Mouse (Mus musculus): ENCODE results near the gene Cdkn2aipnl.

The Cdkn2aipnl gene

DNA sequence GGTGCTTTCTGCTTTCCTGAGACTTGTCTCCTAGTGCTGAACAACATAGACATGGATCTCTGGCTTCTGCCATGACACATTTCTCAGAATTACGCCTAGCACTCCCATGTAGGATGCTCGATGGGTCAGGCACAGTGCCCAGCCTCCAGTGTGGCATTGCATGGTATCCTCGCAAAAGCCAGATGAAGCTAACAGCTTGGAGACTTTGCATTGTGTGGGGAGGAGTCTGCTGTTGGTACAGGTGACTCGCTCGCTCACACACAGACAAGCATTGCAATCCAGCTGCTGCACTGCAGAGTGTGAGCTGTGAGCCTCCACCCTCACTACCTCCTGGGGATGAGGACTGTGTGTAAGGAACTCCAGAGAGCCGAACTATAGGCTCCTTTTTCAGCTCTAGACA is 21.3 kb upstream of the Cdkn2aipnl start:
- in situ Hi-C loops (cut with MboI): no loop called here

DNA sequence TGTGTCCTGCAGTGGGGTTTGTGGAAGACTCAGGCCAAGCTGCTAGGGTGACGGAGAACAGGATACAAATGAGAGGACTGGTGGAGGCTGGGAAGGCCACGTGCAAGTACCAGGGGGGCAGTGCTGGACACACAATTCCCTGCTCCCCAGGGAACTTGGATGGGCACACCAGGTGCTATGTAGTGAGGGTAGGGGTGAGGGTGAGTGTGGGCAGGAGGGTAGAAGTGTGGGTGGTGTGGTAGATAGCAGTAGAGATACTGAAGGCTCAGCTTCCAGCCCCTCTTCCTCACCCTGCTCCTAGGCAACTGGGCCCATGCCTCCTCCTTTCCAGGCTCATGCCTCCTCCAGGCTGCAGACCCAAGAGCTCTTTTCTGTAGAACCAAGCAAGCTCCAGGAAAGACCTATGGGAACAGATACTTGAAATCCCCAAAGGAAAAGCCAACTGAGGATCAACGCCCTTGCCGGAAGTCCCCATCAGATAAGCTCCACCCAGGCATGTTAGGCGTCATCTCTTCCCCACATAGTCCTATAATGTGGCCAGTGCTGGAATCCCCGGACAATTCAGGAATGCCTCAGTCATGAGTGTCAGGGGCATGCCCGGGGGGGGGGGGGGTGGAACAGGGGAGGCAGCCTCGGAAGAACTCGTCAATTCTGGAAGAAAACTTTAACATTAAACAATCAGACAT is 18.2 kb upstream of the Cdkn2aipnl start:
- in situ Hi-C loops (cut with MboI): no loop called here

DNA sequence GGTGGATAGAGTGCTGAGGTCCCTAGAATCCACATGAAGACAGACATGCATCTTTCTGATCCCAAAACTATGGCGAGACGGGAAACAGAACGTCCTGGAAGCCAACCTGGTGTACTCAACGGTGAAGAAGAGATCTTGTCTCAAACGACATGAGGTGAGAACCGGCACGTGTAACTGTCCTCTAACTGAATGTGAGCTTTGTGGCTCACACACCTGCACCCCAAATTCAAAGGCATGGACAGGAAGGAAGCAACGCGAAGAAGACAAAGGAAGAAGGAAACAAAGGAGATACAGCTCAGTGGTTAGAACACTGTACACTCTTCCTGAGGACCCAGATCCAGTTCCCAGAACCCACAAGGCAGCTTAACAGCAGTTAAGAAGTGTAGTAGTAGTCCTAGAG is 17.5 kb upstream of the Cdkn2aipnl start:
- in situ Hi-C loops (cut with MboI): no loop called here

DNA sequence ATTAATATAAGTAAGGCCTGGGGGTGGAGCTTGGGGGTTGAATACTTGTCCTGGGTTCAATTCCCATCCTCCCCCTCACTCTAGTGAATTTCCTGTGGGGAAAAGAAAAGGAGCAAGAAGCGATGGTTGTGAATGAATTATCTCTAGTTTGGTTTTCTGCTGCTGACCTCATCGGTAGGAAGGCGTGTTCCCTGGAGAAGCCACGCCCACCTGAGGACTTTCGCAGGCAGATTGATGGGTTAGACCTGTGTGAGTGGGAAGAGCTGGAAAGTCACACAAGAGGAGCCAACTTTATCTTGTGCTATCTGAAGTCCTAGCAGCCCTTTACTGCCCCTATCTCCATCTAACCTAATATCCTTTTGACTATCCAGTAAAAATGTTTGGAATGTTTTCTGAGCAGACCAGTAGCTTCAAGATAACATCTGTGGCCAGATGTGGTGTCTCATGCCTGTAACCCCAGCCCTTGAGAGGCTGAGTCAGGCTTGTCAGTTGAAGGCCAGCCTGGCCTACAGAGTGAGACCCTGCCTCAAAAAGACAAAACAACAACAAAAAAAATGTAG is 15.5 kb upstream of the Cdkn2aipnl start:
- in situ Hi-C loops (cut with MboI): no loop called here

DNA sequence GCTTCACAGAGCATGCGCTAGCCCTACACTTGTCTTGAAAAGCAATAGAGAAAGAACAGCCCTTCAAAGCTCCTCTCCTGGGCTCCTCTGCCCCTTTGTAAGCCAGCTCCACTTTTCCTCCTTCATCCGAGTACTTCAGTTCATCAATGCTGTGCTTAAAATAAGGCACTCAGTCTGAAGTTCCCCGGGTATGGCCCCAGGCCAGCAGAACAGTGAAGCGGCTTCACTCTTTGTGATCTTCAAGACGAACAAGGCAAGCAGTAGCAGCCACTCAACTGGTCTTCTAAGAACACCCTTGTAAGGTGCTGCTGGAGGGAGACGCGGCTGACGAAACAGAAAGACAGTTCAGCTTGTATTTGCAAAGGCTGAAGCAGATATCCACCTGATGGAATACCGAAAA is 11.3 kb upstream of the Cdkn2aipnl start:
- in situ Hi-C loops (cut with MboI): no loop called here

DNA sequence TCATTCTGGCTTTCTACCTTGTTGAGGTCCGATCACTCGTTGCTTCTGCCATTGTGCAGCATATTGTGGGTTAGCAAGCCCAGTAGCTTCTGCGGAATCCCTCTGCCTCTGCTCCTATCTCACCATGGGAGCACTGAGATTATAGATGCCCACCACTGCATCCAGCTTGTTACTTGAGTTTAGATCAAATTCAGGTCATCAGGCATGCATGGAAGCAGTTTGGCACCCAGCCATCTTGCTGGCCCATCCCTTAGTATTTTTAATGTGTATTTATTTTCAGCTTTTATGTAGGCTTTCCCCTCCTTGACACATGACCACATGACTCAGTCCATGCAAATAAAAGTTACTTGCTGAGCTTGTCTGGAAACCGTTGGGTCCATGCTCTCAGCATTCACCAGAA is 9.7 kb upstream of the Cdkn2aipnl start:
- in situ Hi-C loops (cut with MboI): no loop called here

DNA sequence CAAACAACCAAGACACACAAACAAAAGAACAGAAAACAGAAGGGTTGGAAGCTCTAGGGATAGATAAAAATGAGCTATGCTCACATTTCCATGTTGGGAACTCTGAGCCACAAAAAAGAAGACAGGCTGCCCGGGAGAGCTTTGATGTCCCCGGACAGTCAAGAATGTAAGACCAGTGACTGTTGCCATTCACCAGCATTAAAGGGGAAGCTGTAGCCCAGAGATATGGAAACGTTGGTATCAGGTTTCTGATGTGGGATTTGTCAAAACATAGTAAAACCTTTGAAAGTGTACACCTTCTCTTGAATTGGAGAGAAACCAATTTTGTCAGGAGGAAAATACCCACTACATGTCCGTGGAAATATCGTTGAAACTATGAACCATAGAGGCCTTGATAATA is 8.0 kb upstream of the Cdkn2aipnl start:
- in situ Hi-C loops (cut with MboI): no loop called here

DNA sequence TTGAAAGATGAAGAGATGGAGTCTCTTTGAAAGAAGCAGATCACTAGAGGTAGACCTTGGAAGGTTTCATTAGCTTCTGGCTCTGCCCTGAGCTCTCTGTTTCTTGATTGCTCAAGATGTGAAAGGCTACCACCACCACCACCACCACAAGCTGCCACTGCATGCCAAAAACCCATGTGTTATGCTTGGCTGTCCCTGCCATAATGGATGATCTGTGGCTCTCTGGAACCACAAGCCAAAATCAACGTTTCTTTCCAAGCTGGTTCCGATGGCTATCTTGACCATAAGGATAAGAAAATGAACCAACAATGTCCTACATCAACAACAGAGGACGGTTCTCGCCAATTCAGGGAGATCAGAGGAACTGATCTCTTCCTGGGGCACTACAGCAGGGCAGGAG is 7.4 kb upstream of the Cdkn2aipnl start:
- in situ Hi-C loops (cut with MboI): no loop called here

DNA sequence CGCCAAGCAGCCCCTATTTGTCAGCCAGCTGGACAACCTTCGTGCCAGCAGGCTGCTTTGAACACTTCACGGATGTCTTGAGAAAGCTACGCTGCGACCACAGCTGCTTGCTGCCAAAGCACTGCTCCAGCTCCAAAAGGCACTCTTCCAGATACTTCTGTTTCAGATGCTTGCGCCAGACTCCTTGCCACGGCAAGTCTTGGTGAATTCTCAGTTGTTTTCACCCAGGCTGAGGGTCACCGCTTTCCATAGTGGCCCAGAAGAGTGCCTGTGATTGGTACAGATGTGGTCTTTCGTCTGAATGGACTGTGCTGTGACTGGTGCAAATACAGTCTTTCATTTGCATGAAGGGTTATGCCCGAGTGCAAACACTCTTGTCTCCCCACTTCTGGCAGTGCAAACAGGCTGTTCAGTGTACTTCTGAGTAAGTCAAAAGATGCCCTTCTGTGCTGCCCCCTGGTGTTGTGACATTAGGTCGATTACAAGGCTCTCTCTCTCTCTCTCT is 6.4 kb upstream of the Cdkn2aipnl start:
- in situ Hi-C loops (cut with MboI): no loop called here

DNA sequence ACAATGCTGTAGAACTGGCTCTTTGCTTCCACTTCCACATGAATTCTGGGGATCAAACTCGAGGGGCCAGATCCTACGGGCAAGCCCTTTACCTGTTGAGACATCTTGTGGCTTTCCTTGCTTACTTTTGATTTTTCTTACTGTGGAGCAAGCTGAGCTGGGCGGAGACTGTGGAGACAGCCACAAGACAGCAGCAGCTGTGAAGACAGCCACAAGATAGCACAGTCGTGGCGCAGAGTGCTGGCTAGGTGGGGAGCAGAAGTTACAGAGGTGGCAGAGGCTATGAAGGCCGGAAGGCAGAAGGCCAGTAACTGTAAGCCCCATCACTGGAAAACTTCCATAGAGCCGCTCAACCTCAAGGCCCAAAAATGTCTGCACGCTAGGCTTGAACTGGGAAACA is 5.7 kb upstream of the Cdkn2aipnl start:
- in situ Hi-C loops (cut with MboI): no loop called here

DNA sequence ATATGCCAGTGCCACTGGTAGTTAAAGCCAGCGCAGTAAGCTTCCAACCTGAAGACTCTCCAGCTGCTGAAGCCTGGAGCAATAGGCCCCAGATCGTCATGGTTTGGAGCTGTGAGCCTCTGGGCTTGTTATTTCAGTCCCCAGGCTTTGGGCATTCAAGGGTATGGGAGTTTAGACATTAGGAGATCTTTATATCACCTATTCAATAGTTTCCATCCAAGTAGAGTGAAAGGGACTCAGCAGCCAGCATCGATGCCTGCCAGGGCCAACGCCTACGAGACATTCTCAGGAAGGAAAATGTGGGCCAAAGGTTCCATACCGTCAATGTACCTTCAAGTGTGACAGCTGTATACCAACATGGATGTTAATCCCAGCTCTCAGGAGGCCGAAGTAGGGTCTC is 5.2 kb upstream of the Cdkn2aipnl start:
- in situ Hi-C loops (cut with MboI): no loop called here

DNA sequence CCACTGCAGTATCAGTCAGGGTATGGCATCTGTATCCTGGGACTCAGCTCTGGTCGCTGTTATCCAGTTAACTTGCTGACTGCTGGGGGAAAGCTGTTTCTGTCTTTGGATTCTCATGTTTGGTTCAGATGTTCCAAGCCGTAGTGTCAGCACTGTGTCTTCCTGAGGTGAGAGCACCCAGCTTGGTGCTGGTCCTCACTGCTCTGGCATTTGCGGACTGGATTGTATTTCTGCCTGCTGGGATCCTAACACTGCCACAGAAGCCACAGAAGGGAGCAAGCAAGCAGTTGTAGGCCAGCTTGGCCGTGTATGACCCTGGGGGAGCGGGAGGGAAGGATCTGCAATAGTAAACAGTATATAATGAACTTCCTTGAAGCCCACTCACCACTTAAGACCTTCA is 810 bp upstream of the Cdkn2aipnl start:
- in situ Hi-C loops (cut with MboI): no loop called here

DNA sequence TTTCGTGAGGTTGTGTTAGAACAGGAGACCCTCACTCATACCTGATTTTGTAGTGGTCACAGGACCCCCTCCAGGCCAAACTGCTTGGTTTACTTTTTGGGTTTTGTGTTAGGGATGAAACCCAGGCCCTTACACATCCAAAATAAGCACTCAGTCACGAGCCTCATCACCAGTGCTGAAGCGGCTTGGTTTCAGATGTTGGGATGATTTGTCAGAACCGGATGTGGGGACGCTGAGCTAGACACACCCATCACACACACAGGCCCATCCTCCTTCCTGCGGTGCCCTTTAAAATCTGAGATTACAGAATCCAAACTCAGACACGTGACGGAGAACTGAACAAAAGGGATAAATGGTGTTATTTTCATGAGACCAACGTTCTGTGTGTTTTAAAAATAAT is 1.4 kb downstream of the Cdkn2aipnl start:
- in situ Hi-C loops (cut with MboI): no loop called here

DNA sequence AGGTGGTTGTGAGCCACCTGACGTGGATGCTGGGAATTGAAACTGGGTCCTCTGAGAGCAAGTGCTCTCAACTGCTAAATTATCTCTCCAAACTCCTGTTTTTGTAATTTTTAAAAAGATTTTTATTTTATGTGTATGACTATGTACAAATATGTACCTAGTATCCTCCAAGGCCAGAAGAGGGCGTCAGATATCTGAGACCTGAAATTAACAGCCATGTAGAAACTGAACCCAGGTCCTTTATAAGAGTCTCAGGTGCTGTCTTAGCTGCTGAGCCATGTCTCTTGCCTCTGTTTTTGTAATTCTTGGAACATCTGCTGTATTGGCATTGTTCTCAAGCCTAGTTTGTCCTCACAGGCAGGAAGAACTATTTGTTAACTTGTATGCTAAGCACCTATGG is 2.0 kb downstream of the Cdkn2aipnl start:
- in situ Hi-C loops (cut with MboI): no loop called here

DNA sequence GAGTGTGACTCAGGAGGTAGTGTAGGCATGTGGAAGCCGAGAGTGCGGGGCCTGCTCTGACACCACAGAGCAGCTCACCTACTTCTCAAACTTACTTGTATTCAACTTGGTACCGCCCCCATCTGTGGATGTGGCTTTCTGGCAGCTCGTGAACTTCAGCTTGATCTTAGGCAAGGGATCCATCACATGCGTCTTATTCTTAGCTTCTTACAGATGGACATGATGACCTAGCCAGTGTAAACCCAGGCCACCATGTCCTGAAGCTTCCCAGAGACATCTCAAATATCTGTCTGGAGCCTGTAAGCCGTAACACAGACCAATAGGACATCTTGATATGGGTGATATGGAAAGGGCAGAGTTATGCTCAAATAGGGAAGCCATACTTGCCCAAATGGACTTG is 4.2 kb downstream of the Cdkn2aipnl start:
- in situ Hi-C loops (cut with MboI): no loop called here

DNA sequence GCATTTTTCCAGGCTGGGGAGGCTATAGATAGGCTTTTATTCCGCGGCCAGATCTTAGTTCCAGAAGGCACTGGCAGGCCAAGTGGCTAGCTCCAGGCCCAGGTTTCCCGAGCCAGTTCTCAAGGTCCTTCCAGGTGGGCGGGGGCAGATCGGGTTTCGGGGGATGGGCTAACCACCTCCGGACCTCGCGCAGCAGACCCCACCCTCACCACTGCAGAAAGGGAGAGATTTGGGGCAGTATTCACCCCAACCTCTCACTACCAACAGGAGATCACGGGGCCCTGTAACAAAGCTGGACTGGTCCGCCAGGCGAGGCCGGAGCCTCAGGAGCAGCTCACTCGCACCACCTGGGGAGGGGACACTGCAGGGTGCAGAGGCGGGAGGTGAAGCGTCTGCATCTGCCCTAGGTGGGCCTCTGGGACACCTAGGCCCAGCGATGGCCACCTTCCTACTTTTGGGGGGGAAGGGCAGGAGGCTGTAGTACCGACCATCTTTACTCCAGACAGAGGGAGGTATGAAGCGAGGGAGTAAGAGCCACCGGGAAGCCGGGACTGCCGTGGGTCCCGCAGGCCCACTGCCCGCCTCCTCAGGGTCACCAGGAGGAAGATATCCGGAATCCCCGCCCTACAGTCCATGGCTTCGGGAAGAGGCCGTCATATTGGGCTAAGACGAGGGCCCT is 32.3 kb downstream of the Cdkn2aipnl start:
- in situ Hi-C loops (cut with MboI): no loop called here

DNA sequence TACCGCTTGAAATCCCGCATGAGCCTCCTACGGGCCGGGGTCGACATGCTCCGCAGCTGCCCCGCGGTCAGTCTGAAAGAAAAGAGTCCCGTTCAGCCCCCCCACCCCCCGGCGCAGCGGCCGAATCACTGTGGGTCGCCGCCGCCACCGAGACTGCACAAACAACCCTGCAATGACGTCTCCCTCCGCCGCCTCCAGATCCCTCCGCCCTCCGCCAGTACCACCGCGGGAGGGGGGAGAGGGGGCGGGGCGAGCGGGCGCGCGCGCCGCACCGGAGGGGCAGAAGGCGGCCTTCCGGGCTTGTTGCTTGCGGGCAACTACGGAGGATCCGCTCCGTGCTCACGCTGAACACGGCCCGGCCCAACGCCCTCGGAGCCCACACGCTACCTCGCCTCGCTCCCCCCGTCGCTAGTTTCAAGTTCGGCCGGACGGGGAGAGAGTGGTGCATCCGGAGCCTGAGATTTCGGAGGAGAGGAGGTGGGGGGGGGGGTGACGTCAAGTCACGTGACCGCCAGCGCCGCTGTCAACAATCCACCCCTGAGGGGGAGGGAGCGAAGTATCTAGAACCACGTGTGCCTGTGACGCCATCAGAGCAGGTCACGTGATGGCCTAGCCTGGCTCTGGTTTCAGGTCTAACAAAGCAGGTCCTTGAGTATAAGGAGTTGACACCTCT is 33.0 kb downstream of the Cdkn2aipnl start, which contains the start of gene Ube2b:
TSS of gene Ube2b (minus strand) at position 473 of the 673 bp plus-strand sequence.
- in situ Hi-C loops (cut with MboI): no loop called here

DNA sequence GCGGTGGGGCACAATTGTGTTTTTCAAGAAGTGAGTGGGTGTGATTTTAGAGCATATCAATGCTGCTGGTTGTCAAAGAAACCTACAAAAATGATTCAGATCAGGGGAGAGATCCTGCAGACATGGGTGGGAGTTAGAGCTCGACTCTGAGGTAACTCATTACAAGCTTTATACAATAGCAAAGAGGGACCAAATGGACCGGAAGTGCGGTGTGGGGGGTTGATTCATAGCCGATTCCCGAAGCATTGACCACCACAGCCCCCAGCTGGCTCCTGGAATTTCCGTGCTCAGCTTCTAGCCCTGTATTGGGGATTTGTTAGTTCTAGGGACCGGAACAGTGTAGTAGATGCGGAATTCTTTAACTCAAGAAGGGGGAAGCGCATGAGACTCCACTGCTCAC is 33.9 kb downstream of the Cdkn2aipnl start:
- in situ Hi-C loops (cut with MboI): no loop called here

DNA sequence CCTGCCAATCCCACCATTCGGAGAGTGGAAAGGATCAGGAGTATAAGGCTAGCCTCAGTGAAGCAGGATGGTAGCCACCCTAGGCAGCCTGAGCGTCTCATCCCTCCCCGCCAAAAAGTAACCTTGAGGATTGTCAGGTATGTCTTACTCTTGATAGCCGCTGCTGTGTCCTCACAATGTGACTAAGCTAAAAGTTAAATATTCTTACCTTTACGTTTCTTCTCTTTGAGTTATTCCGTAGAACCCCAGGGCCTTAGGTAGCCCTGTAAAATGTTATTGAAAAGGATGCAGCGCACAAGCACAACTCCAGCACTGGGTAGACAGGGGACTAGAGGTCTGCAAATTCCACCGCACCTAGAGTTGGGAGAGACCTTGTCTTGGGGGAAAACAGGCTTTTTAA is 34.4 kb downstream of the Cdkn2aipnl start:
- in situ Hi-C loops (cut with MboI): no loop called here

DNA sequence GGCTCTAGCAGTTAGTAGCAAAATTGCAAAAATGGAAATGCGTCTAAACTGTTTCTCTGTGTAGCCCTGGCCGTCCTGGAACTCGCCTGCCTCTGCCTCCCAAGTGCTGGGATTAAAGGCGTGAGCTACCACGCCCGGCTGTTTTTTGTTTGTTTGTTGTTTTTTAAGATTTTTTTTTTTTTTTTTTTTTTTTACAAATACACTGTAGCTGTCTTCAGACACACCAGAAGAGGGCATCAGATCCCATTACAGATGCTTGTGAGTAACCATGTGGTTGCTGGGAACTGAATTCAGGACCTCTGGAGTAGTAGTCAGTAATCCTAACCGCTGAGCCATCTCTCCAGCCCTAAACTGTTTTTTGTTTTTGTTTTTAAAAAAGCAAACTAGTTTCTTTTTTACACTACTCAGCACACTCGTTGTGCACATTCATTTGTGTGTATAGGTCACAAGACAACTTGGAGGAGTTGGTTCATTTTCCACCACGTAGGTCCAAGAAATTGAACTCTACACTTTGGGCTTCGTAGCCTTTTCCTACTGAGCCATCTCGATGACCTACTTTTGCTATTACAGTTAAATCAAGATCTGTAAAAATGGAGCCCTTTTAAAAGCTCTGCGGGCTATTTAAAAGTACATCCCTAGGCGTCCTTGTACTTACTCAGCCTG is 35.5 kb downstream of the Cdkn2aipnl start:
- in situ Hi-C loops (cut with MboI): no loop called here

DNA sequence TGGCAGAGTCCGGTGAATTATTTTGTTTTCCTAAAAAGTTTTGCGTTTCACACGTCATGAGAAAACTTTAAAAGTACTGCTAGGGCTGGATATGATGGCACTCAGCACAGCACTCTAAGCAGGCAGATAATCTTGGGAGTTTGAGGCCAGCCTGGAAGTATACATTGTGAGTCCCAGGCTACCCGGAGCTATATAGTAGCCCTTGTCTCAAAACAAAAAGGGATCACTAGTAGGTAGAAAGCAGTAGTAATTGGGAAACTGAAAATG is 36.0 kb downstream of the Cdkn2aipnl start:
- in situ Hi-C loops (cut with MboI): no loop called here

DNA sequence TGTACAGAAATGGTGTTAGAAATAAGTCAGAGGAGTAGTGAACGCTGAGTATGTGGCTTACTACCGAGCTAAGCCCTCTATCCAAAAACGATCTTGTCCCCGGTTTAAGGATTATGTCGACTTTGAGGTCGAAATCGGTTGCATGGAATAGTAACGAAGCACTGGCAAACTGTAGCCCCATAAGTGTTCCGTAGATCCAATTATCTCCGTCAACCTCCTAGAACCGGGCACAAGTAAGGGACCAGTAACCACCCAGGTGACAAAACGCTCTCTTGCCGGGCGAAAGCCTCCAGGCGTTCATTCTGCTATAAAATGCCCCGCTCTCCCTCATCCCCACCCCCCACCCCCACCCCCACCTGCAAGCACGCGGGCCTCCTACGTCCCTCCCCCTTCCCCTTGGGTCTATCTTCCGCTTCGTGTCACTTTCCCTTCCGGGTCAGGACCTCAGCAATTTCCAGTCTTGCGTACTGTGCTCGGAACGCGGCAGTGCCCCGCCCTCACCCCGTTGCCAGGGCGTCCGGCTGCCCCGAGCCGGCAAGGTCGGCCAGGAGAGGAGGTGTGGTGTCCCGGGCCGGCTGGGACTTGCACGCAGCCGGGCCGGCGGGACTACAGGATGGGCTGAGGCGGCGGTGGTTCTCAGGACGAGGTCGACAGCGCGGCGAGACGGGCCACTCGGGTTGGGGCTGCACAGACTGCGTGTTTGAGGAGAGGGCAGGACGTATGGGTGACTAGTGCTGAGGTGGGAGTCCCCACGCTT is 36.5 kb downstream of the Cdkn2aipnl start, which contains the start of gene Cdkl3:
TSS of gene Cdkl3 (plus strand) at position 450 of the 757 bp plus-strand sequence.
- in situ Hi-C loops (cut with MboI): no loop called here
